Mouse (Mus musculus): ENCODE data around the gene Arsk. TPM values are rescaled to one million over a fixed set of nuclear protein-coding genes. Genes with fewer than 3 reads are reported as not detected.

The Arsk gene
- total RNA-seq (2021) (10 to 100 TPM; 12.1 to 12.3 TPM), polyA plus RNA-seq (2012; rRNA removed) (2.9 and 3.4 TPM in 2 replicates)
- long read RNA-seq, transcript Arsk-201 (8 exons, 3,657 nt): major isoform, 7 of 12 reads
- long read RNA-seq, partial matches to known transcripts: 1 of 12 reads
- long read RNA-seq, other reads (novel, unspliced or antisense): 4 of 12 reads

DNA sequence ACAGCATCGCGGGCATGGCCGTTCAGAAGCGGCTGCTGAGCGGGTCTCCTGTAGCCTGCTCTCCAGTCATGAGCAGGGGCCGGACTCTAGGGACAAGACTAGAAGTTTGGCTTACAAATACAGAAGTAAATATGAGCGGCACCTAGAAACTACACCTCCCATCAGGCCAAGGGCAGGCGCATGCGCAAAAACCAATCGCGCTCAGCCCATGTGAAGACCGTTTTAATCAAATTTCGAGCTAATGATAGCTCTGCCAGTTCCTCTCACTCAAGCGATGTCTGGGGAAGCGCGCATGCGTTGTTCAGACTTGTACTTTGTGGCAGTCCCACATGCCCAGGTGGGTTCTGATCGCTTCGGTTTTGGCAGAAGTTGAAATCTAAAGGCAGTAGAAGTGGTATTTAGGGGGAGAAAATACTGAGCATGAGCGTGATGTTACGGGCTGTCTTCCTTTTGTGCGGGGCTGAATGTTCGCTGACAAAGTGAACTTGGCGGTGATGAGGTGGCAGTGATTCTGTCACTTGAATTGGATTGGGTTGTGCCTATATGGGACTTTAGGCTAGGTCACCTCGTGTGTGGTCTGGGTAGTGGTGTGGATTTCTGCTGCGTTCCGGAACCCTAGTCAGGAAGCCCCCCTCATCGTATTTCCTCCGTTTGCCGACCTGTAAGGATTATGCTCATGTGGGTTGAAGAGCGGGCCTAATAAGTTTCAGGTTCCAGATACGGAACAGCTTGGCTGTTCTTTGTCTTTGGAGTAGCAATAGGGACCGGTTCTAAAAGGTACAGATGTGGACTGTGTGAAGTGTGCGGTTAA is at the start of gene Arsk, which contains the start of gene Ttc37:
TSS of gene Arsk (minus strand) at position 168 of the 811 bp plus-strand sequence.
TSS of gene Ttc37 (plus strand) at position 242 of the 811 bp plus-strand sequence.
- peak; percentile 96 for DNase-seq

GRCm38 (mm10) chr13:76141117-76141808 is 42.8 kb upstream of the Arsk start:
- DNase-seq: no peak

- no peak for DNase-seq
These were observed 40.4 kb upstream of the Arsk start for GRCm38 (mm10) chr13:76138862-76139261.

GRCm38 (mm10) chr13:76132415-76132814 is 34.0 kb upstream of the Arsk start:
- DNase-seq: no peak

DNA sequence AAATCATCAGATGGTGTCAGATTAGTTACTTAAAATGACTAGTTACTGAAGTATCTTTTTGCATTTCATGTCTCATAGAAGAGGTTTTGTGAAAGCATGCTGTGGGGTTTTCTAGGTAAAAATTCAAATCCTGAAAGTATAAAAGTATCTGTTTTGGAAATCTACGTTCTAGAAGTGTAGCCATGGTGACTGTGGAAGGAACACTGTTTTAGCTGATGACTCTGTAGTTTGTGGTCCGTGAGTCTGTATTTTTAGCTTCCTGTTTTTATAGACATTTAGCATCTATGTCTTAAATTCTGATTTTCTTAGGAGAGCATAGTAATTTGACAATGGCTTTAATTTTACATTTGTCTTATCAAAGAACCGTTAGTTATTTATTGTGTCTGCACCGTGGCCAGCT is 30.3 kb upstream of the Arsk start:
- no peak for DNase-seq

GRCm38 (mm10) chr13:76109069-76109824 is 10.8 kb upstream of the Arsk start:
- DNase-seq: no peak

- peak; percentile 59 for DNase-seq
These were observed 3.5 kb upstream of the Arsk start for GRCm38 (mm10) chr13:76101989-76102388.

DNA sequence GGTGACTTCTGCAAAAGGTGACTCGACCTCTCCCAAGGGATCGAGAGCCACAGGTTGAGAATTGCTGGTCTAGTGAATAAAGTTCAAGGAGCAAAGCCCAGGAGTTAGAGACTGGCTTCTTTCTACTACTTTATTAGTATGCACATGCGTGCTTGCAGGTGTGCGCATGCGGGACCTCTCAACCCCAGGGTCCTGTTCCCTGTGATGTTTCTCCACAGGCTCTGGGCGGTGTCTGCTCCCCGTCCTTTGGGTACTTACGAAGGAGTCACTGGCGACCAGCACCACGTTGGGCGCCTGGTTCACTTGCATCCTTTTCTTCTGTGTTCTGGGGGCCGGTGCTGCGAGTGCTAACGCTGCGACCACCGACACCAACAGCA is 356 bp downstream of the Arsk start:
- DNase-seq: no peak

- DNase-seq: no peak
These were observed 24.1 kb downstream of the Arsk start for GRCm38 (mm10) chr13:76074323-76074722.

- peak; percentile 4 for DNase-seq
These were observed 34.0 kb downstream of the Arsk start for GRCm38 (mm10) chr13:76064363-76064945.

DNA sequence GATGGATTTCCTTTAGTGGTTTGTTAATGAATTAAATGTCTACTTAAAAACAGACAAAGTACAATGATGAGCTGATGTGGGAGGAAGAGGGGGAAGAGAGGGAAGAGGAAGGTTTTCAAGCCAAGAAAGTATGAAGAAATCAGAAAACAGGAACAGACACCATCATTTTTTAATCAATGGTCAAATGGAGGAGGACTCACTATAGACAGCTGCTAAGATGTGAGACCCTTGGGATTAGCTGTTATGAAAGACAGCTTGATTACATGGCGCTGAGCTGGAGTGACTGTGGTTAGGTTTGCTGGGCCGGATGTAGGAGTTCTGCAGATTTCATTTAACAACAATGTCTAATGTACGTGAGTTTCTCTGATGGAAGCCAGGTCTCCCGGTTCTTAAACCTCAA is 34.9 kb downstream of the Arsk start:
- DNase-seq: no peak

DNA sequence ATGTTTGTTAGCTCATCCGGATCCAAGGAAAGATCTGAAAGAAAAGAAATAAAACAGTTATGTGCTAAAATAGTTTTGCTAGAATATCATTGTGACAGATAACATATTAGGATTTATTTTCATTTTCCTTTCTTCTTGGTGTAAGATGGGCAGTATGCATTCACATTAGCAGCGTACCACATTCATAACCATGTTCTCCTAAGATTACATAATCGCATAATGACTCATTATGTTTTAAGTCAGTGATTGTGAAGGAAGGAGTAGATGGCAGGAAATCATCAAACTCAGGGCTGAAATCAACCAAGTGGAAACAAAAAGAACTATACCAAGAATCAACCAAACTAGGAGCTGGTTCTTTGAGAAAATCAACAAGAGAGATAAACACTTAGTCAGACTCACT is 35.9 kb downstream of the Arsk start:
- DNase-seq: no peak

DNA sequence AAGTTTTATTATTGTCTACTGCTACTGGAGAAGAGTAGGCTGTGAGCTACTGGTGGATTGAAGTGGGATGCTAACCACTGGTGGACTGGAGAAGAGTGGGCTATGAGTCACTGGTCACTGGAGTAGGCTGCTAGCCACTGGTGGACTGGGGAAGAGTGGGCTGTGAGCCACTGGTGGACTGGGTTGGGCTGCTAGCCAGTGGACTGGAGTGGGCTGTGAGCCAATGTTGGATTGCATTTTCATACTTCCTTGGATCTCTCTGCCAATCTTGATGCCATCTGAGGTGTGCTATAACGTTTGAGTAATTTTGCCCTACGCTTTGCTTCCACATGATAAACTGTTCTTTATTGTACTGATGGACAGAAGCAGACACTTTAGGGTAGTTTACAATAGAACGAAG is 36.3 kb downstream of the Arsk start:
- DNase-seq: no peak

GRCm38 (mm10) chr13:76059591-76059990 is 38.9 kb downstream of the Arsk start:
- no peak for DNase-seq

- DNase-seq: no peak
These were observed 41.0 kb downstream of the Arsk start for GRCm38 (mm10) chr13:76057267-76058069.

DNA sequence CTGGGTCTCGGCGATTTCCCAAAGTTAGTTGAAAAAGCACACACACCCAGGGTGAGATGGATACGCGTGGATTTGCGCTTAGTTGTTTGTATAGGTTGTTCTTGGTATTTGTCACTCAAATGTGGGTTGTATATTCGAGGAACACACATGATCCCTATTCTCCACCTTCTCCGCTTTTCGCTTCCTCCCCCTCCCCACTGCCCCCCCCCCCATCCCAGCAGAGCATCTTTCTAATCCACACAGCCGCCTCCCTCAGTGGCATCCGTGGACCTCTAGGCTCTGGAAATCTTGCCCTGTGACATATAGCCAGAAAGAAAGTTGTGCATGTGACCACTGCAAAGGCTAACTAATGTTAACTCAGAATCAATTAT is 41.6 kb downstream of the Arsk start, which contains the start of gene Gpr150:
TSS of gene Gpr150 (minus strand) at position 101 of the 371 bp plus-strand sequence.
- DNase-seq: no peak

- peak; percentile 79 for DNase-seq
These were observed 42.2 kb downstream of the Arsk start for GRCm38 (mm10) chr13:76056261-76056724.

DNA sequence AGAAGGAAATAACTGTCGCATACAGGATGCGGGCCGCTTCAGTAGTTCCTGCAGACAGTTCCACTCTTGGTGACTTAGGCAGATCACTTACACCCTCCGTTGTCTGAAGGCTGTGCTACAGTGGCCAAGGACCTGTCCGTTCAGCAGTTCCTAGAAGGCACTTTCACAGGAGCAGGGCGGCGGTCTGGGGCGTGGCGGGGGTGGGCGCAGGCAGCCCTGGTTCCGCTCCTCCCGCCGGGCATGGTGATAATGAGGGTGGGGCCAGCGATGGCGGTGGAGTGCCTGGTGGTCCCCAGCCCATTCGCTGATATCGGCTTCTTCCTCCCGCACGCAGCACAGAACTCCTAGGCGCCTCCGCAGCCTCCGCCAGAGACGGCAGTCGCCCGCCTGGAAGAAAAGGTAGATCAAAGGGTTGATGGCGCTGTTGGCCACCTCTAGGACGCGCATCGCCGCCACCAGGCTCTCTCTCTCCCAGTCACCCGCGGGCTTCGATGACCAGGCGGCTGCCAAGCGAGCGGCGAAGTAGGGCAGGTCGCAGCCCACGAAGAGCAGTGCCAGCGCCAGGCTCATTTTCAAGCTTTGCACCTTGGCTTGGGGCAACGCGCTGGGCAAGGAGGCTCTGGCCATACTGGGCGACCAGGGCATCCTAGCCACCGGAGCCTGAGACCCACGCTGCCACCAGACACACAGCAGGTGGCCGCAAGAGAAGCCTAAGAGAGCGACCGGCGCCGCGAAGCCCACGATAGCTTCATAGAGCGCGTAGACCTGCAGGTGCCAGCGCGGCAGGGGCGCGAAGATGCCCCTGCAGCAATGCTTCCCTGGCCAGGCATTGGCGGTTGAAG is 42.8 kb downstream of the Arsk start:
- DNase-seq: peak; percentile 30

GRCm38 (mm10) chr13:76044971-76045370 is 53.5 kb downstream of the Arsk start:
- DNase-seq: no peak

DNA sequence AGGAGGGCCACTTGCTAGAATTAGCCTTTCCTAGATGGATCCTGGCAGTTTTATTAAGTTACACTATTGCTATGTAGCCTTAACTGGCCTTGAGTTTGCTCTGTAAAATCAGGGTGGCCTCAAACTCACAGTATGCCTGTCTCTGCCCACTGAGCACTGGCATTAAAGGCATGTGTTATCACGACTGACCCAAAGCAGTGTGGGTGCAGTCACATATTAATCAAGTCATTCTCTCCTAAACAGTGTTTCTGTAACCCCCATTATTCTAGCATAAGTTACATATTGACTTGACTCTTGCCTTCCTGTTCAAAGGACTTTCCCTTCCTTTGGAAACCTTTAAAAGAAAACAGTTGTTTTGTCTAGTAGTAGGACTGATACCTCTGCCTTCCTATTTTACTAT is 56.0 kb downstream of the Arsk start:
- no peak for DNase-seq

Measured in adrenal gland, adult 2 months (tissue).